Mouse (Mus musculus): Measurements from ENCODE around the gene Sav1.

DNA sequence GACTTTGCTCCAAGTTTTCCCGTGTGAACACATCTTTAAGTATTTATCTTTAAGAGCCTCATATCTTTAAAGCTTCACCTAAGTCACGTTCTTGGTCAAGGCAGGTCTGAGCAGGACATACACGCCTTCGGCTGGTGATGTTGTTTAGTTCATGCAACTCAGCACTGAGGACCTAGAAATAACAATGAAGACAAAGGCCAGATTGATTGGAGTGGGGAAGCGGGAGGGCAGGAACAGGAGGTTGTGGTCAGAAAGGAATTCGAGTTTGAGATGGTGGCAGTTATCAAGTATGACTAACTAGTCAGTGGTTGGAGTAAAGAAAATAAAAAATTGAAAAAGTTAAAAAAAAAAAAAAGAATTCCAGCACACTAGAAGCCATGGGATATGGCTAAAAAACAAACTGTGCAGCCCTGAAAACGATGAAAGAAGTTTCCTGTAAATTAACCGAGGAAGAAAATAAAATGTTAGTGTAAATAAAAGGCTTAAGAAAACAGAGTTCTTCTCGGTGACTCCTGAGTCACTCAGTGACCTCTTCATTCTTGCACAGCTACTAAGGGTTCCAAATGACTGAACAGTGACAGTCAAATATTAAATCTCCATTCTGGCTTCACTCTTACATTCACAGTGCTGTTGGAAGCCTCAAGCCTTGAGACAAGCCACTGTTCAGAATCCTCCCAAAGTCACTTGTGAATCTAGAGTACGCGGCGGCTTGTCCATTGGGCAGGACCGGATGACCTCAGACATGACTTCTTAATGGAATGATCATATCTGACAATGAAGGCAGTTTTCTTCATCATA is 11.6 kb upstream of the Sav1 start:
- TF ChIP-seq CTCF (IDR thresholded peaks at IDR 0.05; ENCODE audit: extremely low read depth, insufficient read depth, insufficient read length, insufficient replicate concordance) (no peak), POLR2A (IDR thresholded peaks at IDR 0.05; ENCODE audit: low read depth, low read length) (no peak)
